Comparison of ENCODE assay signal across 18 mouse cellular contexts in genomic region chr14:71177341-71177740, GRCm38 (mm10).
DNase-seq lines count a peak whose midpoint lies in the region; ATAC-seq lines count a peak whose summit lies in the region.
"Had no signal": no experiment of that assay in that cellular context is flagged by ENCODE, and none has a peak within 500 bp of the region (broad histone marks: within the 10 kb centered on the region; RNA-seq: fewer than 3 reads in every experiment).

No protein-coding gene starts in this region.

- peak; percentile 82 for ATAC-seq in megakaryocyte progenitor cell, adult 5-6 weeks (replicated peaks; ENCODE audit: poor library complexity)
- ATAC-seq in erythroid progenitor cell, adult 5-6 weeks (replicated peaks; ENCODE audit: low FRiP score, poor library complexity, severe bottlenecking): no peak
- ATAC-seq: forebrain, embryonic 14.5 days; hindbrain, embryonic 16.5 days; intestine, embryonic 15.5 days; midbrain, embryonic 13.5 days had no signal

- peak; percentile 43 to 46 for DNase-seq in cerebellum, postnatal 14 days
- no peak for DNase-seq in cerebellum, adult 8-10 months
- peak; percentile 41 to 86 for DNase-seq in layer of hippocampus, postnatal 14 days (ENCODE audit: low spot score in 2 of 2)
- no peak for DNase-seq in layer of hippocampus, adult 8-10 months (ENCODE audit: low spot score in 2 of 2)
- peak; percentile 88 for DNase-seq in Muller cell, postnatal 12 days (ENCODE audit: inconsistent ontology term)
- DNase-seq in neural tube, embryonic 10.5 days (ENCODE audit: extremely low spot score, low spot score): no peak
- DNase-seq: adrenal gland, postnatal 10 days; cerebellum, adult 18-20 months; kidney, adult 9 months; kidney, postnatal 14 days; liver, embryonic 13.5 days; thymus, postnatal 25 days had no signal

Comparison
In these comparisons a context has a peak if more than half of its experiments do, and no peak if none do; other contexts are left out.
1. DNase-seq: peak in cerebellum, postnatal 14 days (2 of 2), layer of hippocampus, postnatal 14 days (2 of 2) and Muller cell, postnatal 12 days (single experiment); none in cerebellum, adult 8-10 months (single experiment), layer of hippocampus, adult 8-10 months (0 of 2) and neural tube, embryonic 10.5 days (single experiment).